Mouse (Mus musculus): ENCODE measurements around the gene Tmem260.

DNA sequence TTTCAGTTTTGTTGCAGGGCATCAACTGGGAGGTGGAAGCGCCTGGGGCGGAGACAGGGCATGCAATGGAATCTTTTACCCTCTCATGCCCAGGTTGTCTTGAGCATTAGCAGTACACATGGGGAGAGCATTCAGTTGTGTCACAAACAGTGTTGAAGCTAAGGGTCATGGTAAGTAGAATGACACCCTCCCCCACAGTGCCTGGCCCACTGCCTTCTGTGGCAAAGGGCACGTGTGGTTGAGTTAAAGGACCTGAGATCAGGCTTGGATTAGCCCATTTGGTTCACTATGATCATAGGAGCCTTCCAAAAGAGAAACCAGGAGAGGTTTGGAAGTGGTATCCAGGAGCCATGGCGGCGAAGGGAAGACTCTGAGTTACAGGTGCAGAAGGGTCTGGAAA is 63.2 kb downstream of the Tmem260 start:
- TF ChIP-seq GATA1 (IDR thresholded peaks at IDR 0.05; ENCODE audit: borderline replicate concordance, low read length) (no peak), CTCF (IDR thresholded peaks at IDR 0.05; ENCODE audit: low read depth, low read length) (no peak), POLR2AphosphoS5 (IDR thresholded peaks at IDR 0.05; ENCODE audit: insufficient replicate concordance, low read depth, low read length) (no peak), TAL1 (conservative IDR thresholded peaks at IDR 0.05; ENCODE audit: low read depth, low read length) (no peak), GATA2 (IDR thresholded peaks at IDR 0.05; ENCODE audit: borderline replicate concordance, low read depth, low read length) (no peak)

Measured in G1E (cell line).